Mouse (Mus musculus) NIH3T3 (cell line): Measurements from ENCODE around the gene Nmu.

Source experiments
- DNase-seq: peaks from one replicate; pipeline ENCODE4 v3.0.0-alpha.2; 2012; ENCODE audit warnings: low read depth

The Nmu gene

DNA sequence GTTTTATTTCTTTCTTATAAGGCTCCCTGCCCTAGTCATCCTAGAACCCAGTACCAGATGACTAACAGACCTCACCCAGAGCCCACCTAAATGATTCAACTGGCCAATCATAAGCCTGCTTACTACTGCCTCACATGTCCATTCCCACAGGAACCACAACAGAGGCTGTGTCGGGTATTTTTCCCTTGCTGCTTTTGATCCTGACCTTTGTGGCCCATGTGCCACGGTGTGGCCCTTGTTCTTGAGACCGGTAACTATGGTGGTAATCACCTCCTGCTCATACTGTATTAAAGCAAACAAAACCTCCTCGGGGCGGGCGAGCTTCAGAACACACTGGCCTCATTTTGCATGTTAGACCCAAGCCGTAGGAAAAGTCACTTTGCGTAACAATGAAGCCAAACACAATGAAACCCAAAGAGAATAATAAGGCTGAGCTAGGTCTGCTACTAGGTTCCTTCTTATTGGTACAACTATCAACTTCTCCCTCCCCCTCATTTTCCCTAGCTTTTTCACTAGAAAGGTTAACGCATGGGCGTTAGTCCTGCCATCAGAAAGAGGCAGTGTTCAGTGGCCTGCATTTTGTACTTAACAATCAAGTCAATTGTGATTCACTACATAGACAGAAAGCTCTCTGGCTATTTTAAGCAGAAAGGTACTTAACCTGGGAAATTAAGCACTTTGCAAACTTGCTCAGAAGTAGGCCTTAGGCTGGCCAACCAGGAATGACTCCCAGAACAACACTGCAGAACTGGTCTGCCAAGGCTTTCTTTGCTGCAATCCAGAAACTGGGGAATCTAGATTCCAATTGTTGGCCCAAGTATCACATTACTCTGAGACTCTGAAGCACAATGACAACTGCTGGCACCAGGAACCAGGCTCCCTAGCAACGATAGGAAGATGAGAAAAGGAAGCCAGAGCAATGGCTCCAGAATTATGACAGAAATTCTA lies 42.1 kb downstream of the Nmu start:
- DNase-seq, result peak; percentile 12

DNA sequence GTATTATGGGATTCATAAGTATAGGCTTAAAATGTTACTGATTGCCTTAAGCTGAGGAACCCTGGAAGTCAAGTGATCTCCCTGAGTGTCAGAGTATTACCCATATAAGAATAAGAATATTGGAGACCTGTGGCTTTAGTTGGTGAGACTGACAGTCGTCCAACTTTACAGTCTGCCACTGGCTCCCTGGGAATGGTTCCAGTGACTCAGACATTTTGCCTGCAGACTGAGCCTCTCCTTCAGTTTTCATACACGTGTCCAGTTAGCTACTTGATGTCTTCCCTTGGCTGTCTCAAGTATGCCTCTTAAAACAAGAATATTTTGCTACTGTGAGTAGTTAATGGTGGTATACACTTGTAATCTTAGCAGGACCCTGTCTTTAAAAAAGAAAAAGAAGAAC lies 55.4 kb downstream of the Nmu start:
- DNase-seq, result peak; percentile 15

DNA sequence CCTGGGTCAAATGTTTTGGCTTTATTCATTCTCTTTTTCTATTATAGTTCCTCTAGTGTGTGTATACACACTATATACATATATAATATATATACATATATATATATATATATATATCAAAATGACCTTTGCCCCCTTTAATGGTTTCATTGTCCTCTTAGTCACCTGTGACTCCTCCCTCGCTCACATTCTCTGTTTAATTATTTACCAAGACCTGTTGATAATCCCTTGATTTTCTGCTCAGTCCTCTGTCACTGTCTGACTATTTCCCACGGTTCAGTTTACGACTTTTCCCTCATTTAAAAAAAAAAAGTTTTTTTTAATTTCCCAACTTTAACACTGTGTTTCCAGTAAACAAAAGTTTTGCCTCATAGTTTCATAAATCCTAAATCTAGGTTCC lies 57.3 kb downstream of the Nmu start:
- no peak for DNase-seq

DNA sequence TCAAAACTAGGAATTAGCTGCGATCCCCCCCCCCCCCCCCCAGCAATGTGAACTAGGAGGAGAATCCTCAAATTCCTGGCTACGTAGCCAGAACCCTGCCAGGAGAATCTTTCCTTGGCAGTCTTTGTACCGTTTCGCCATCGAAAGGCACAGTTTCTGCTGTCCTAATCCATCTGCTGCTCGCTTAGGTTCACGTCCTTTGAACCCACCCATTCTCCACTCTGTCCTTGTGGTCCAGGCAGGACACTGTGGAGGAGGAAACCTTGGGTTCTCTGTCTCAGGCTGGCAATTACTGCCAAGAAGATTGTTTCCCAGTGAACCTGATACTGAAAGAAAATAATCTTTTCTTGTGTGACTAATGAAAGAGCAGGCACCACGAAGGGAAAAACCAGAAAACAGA lies 58.0 kb downstream of the Nmu start:
- DNase-seq, result peak; percentile 41

DNA sequence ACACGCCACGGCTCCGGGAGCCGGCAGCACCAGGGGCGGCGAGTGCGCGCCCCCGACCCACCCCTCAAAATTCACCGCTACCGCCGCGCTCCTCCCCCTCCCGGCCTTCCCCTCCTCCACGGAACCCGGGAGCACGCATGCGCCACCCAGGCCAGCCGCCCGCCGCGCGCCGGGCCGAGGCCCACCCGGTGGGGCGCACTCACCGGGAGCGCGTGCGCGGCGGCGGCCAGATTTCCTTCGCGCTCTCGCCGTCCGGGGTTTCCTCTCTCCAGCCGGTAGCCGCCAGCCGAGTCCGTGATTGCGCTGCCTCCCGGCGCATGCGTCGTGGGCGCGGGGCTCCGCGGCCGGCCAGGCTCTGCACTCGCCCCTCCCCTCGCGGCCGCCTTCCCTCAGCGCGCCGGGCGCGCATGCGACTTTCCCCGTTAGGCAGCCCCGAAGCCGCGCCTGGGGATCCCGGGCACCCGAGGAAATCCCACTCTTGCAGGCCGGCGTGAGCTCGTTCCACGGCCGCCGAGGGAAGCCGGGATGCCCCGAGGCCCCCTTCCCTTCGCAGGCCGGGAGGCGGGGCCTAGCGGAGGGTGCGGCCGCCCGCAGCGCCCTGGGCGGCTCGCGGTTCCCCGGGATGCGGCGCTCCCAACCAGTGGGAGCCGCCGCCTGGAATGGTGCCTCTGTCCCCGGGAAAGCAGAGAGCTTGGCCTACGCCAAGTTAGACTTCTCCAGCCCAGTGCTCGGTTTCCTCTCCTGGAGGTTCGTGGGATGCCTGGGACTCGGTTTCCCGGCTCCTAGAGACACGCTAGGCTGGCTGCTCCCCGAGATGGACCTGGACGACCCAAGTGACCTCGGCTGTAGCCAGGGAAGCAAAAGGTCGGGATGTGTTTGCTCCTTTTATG lies 58.9 kb downstream of the Nmu start, which contains the start of gene Clock:
Gene Clock, minus strand, starts transcription at position 341 of the 890 bp plus-strand sequence.
- peak; percentile 95 for DNase-seq

DNA sequence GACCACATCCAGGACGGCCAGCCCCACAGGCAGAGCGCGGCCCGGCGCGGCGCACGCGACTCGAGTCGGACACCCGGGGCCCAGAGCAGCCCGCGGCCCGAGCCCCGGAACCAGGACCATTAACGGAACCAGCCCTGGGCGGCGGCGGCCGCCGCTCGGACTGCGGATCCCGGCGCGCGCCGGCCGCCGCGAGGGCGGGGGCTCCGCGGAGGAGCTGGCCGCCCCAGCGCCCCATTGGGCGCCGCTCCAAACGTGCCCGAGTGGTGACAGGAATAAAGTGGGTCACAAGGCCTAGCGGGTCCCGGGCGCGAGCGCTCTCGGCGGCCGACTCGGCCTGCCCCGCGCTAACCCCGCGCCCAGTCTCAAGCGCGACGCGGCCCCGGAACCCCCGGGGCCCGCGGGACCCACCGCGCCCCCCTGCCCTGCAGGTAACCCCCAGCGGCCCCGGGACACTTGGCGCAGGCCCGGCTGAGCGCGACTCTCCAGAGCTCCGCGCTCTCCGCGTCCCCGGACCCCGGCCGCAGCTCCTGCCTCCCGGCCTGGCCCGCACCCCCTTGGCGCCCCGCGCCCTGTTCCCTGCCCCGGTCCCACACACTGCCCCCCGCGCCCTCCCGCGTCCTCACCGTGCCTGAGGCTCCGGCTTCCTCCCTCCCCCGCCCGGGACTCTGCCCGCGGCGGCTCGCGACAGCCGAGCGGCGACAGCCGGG lies 59.7 kb downstream of the Nmu start:
- peak; percentile 80 for DNase-seq

DNA sequence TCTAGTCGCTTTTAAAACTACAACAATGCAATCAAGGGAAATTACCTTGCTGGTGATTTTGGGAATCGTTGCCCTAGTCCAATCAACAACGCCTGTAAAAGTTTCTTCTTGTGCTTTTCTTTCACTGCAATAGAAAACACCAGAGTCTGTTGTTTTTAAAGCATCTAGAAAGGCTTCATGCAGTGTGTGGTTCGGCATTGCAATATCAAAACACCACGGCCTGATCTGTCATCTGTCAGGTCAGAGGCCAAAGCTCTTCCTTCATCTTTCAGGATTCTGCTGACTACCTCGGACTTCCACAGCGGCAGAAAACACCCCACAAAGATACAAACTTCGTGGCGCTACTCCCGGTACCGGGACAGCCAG lies 60.2 kb downstream of the Nmu start:
- DNase-seq, result no peak

DNA sequence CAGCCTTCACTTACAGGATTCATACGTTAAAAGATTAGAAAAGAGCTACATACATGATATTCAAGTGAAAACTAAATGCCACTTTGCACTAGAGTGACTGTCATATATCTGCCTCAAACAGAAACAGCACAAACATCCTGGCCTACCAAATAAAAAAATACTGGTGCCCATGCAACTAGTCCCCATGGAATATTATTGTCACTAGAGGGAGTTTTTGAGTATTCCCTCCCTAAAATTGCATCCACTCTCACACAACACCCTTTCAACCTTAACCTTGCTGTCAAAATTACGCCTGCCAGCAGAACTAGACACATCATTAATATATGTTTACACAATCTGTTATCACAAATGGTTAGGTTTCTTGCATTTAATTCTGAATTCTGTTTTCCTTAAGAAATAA lies 61.6 kb downstream of the Nmu start:
- DNase-seq, result no peak

DNA sequence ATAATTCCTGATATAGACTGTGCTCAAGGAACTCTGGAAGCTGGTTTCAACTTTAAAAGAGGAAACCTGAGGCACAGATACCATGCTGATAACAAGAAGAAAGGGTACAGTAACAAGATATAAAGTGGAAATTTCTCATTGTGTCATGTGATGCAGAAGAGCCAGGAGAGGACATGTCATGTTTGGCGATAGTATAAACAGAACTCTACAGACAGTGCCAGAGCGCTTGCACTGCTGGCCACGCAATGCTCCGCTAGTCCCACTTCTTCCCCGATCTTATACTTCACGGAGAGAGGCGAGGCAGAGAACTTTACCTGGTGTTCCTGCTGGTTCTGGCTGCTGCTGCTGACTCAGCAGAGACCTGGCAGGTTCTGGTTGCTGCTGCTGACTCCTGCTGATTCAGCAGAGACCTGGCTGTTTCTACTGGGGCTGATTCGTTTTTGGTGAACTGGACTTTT lies 74.3 kb downstream of the Nmu start:
- DNase-seq, result no peak

DNA sequence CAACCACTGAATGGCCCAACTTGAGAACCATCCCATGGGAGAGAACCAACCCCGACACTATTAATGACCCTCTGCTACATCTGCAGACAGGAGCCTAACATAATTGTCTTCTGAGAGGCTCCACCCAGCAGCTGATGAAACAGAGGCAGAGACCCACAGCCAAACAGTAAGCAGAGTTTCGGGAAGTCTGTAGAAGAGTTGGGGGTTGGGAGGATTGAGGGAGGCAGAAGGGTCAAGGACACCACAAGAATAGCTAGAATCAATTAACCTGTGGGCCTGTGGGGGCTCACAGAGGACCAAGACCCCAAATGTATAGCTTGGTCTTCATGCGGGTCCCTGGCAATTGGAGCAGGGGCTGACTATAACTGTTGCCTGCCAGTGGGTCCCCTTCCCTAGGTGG lies 75.3 kb downstream of the Nmu start:
- no peak for DNase-seq

DNA sequence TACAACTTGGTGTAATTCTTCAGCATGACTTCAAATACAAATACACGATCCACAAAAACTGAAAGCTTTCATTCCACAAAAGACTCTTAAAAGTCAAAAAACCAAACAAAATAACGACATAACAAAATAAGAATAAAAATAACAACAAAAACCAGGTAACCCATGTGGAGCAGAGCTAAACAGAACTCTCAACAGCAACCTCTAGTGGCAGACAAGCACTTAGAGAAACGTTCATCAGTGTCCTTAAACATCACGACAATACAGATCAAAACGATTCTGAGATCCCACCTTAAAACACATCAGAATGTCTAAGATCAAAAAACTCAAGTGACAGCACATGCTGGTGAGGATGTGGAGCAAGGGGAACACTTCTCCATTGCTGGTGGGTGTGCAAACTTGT lies 76.5 kb downstream of the Nmu start:
- no peak for DNase-seq

DNA sequence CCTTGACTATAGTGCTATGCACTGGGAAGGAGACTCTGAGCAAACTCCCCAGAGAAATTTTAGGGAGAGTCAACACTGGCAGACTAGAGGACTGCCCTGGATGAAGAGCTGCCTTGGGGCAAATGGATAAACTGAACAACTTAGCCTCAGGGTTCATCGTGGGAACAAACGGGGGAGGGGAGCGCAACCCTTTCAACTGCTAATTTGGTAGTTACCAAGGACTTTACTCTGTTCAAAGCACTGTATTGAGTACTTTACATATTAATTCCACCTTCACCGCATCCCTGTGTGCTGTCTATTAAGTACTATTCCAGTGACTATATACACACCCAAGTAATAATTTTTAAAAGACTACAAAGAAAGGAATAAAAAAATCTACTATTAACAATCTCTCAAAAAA lies 77.9 kb downstream of the Nmu start:
- no peak for DNase-seq

DNA sequence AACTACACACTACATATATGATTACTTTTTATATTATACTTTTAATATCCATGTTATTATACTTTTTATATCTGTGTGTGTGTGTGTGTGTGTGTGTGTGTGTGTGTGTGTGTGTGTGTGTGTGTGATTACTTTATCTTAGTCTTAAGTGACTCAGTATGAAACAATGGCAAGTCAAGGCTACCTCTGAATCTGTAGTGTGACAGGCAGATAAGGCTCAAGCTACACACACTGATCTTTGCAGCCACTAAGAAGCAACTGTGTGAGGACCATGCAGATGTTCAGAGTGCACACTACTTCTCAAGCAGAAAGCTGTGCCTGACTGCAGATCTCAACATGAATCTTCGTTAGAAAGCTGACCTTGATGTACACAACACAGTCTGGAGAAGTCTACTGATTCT lies 79.7 kb downstream of the Nmu start:
- no peak for DNase-seq
